Mouse (Mus musculus) forebrain, postnatal 0 days (tissue): ENCODE results near the gene Yipf3. TPM values are rescaled to one million over a fixed set of nuclear protein-coding genes. Genes with fewer than 3 reads are reported as not detected.

Source experiments
- ATAC-seq: fragments of 200-750 bp; cut with Nextera tagmentation; 2 replicates; pipeline ENCODE4 v1.8.0; 2017; ENCODE audit warnings: mild to moderate bottlenecking, moderate library complexity
- DNase-seq: peaks from one replicate; pipeline ENCODE4 v3.0.0-alpha.2; 2015
- H3K27ac ChIP-seq: fragments of 300-500 bp; sonication (generic); 2 replicates; pipeline ENCODE4 v1.5.1; 2014; ENCODE audit warnings: low read depth, mild to moderate bottlenecking, antibody characterized with exemption, low read length, moderate library complexity, mixed read lengths
- H3K27me3 ChIP-seq: fragments of 300-500 bp; sonication (generic); 2 replicates; pipeline ENCODE4 v1.6.1; 2014; ENCODE audit warnings: mild to moderate bottlenecking, low read length, mixed read lengths; ENCODE audit not compliant: insufficient read depth
- H3K36me3 ChIP-seq: fragments of 300-500 bp; sonication (generic); 2 replicates; pipeline ENCODE4 v1.6.1; 2014; ENCODE audit warnings: mild to moderate bottlenecking, moderate library complexity; ENCODE audit not compliant: insufficient read depth
- H3K4me1 ChIP-seq: fragments of 300-500 bp; sonication (generic); 2 replicates; pipeline ENCODE4 v1.6.1; 2014; ENCODE audit warnings: antibody characterized with exemption; ENCODE audit not compliant: insufficient read depth
- H3K4me2 ChIP-seq: fragments of 300-500 bp; sonication (generic); 2 replicates; pipeline ENCODE4 v1.6.1; 2014; ENCODE audit warnings: low read depth, mild to moderate bottlenecking, moderate library complexity
- H3K4me3 ChIP-seq: fragments of 300-500 bp; sonication (generic); 2 replicates; pipeline ENCODE4 v1.5.1; 2014; ENCODE audit warnings: low read depth, low read length, mixed read lengths
- H3K9ac ChIP-seq: fragments of 300-500 bp; sonication (generic); 2 replicates; pipeline ENCODE4 v1.6.1; 2014; ENCODE audit warnings: mild to moderate bottlenecking
- H3K9me3 ChIP-seq: fragments of 300-500 bp; sonication (generic); 2 replicates; pipeline ENCODE4 v1.6.1; 2016; ENCODE audit warnings: low read length
- CTCF ChIP-seq: sonication (generic); IDR thresholded peaks from 2 replicates; pipeline ENCODE4 v1.5.1; 2016; ENCODE audit warnings: antibody characterized with exemption, control low read depth, low read depth
- WGBS: fragments of 180-500 bp; shearing (Covaris S2); extraction: QIAGEN DNeasy Blood & Tissue Kit; methylation state at CpG from one replicate; pipeline ENCODE4 v1.1.7; 2014; 5-methylcytosine and 5-hydroxymethylcytosine counted together
- polyA plus RNA-seq: library from polyadenylated mRNA; unstranded; fragments of >200 nt; fragmentation: Nextera tagmentation; extraction: Ambion mirVana; gene quantifications from 2 replicates; pipeline ENCODE4 v1.2.1, GENCODE M21; 2015
- total RNA-seq: library from RNA; depleted of rRNA; stranded (reverse); fragments of >200 nt; gene quantifications from 2 replicates; pipeline ENCODE4 v1.2.3, GENCODE M21; 2014

Yipf3 gene
- total and polyA plus RNA-seq, 2 experiments from 2014 or later: 16.1 to 74.2 TPM

DNA sequence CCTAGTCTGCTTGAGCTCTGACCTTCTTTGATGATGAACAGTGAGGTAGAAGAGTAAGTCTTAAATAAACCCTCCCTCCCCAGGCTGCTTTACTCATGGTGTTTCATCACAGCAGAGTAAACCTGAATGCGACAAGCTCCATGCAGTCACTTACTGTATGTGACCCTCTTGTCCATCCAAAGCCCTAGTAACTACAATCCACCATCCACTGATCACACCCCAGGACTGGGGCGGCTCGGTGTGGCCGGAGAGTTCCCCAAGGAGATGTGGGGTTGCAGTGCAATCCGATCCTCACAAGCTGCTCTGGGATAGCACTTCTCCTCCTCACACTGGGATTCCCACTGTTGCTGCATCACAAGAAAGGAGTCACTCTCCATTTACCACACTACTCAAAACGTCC is 26.6 kb downstream of the Yipf3 start:
- TF ChIP-seq CTCF: no peak
- Histone ChIP-seq H3K4me1 (no peaks in the 10 kb centered on the region), H3K27me3 (no peaks in the 10 kb centered on the region), H3K4me2 (no peak overlapping the region), H3K36me3 (peaks cover 12% of the 10 kb centered on the region; the same call in 1 of the 2 replicates), H3K4me3 (no peak overlapping the region), H3K9ac (no peak overlapping the region), H3K9me3 (no peaks in the 10 kb centered on the region), H3K27ac (no peak overlapping the region)
- WGBS: 75% methylated on average over 6 of the region's 6 CpGs
- ATAC-seq: no peak
- no peak for DNase-seq

GRCm38 (mm10) chr17:46275034-46275433 is 27.2 kb downstream of the Yipf3 start:
- ATAC-seq (no peak), DNase-seq (no peak)
- Histone ChIP-seq H3K4me2 (no peak overlapping the region), H3K4me1 (no peaks in the 10 kb centered on the region), H3K4me3 (no peak overlapping the region), H3K36me3 (peaks cover 12% of the 10 kb centered on the region; the same call in 1 of the 2 replicates), H3K9me3 (no peaks in the 10 kb centered on the region), H3K27me3 (no peaks in the 10 kb centered on the region), H3K27ac (no peak overlapping the region), H3K9ac (no peak overlapping the region)
- 85% methylated on average over 6 of the region's 6 CpGs for WGBS
- TF ChIP-seq CTCF: no peak

DNA sequence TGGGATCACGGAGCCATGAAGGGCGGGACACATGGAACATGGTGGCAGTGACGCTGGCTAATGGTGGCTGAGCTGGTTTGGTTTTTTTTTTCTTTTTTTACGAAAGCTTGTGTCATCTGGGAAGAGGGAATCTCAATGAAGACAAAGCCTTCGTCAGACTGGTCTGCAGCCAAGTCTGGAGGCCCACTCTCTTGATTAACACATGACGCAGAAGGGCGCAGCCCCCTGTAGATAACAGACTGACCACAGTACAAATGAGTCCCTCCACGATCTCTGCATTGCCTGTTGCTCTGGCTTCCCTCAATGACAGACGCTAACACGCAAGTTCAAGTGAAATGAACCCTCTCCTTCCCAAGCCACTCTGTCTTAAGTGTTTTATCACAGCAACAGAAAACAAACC is 27.6 kb downstream of the Yipf3 start:
- TF ChIP-seq CTCF: no peak
- H3K4me1 ChIP-seq: no peaks in the 10 kb centered on the region

DNA sequence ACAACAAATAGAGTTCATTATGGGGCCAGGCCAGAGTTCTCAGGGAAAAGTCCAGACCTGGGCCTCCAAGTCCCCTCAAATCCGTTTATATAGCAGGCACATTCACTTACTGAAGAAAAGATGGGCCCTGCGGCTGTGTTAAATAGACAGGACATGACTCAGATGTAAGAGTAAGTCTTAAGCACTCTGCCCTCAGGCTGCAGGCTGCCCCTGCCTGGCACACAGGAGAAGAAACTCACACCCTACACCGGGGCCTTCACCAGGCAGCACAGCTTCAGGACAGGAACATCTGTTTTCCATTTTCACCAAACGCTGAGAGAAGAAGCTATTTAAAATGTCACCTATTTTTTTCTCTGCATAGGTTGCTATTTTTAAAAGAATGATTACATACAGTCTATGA is 29.7 kb downstream of the Yipf3 start:
- no peaks in the 10 kb centered on the region for H3K27me3 ChIP-seq
- ATAC-seq (no peak), DNase-seq (no peak)
- H3K9ac ChIP-seq: no peak overlapping the region
- peaks cover 4% of the 10 kb centered on the region; the same call in 1 of the 2 replicates for H3K36me3 ChIP-seq
- H3K4me1 ChIP-seq: peaks cover 6% of the 10 kb centered on the region
- H3K9me3 ChIP-seq: no peaks in the 10 kb centered on the region
- WGBS: 85% methylated on average over 4 of the region's 4 CpGs
- no peak overlapping the region for H3K4me2 ChIP-seq
- no peak overlapping the region for H3K27ac ChIP-seq
- TF ChIP-seq CTCF: no peak
- no peak overlapping the region for H3K4me3 ChIP-seq

More for the DNA sequence above, 27.6 kb downstream of the Yipf3 start:
- Histone ChIP-seq H3K9me3 (no peaks in the 10 kb centered on the region), H3K27ac (no peak overlapping the region), H3K4me2 (no peak overlapping the region), H3K9ac (no peak overlapping the region), H3K4me3 (no peak overlapping the region), H3K36me3 (peaks cover 12% of the 10 kb centered on the region; the same call in 1 of the 2 replicates), H3K27me3 (no peaks in the 10 kb centered on the region)
- ATAC-seq: no peak
- DNase-seq: no peak
- 93% methylated on average over 10 of the region's 10 CpGs for WGBS

DNA sequence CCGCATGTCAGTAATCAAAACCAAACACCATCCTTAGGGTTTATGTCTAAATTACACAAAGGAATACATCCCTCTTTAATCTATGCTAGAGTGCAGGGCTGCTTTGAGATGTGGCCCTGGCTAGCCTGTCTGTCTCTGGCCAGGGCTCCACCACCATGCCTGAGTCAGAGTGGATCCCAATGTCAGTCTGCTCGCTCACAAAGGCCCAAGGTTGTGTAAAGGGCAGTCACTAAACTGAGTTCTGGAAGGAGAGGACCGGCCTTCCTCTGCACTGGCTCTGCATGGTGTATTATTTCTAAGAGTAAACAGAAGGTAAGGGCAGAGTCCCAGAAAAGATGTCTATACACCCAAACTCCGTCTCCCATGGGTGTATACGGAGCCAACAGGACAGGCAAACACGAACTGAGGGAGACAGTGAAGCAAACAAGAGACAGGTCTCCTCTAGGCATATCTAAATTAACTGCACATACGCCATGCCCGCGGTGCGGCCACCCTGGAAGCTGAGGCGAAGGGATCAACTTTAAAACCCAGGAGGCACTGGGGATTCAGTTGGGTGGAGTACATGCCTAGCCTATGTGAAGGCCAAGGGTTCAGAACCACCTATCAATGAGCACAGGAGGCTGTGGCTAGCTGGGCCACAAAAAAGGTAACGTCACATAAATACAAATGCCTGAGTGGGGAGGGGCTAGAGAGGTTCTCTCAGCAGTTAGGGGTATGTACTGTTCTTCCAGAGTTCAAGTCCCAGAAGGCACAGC is 30.3 kb downstream of the Yipf3 start:
- Histone ChIP-seq H3K4me1 (peaks cover 6% of the 10 kb centered on the region), H3K27ac (no peak overlapping the region), H3K4me2 (no peak overlapping the region), H3K4me3 (no peak overlapping the region), H3K9ac (no peak overlapping the region), H3K36me3 (peaks cover 4% of the 10 kb centered on the region; the same call in 1 of the 2 replicates), H3K27me3 (no peaks in the 10 kb centered on the region), H3K9me3 (no peaks in the 10 kb centered on the region)
- 90% methylated on average over 12 of the region's 12 CpGs for WGBS
- no peak for TF ChIP-seq CTCF
- ATAC-seq: no peak
- DNase-seq: no peak

DNA sequence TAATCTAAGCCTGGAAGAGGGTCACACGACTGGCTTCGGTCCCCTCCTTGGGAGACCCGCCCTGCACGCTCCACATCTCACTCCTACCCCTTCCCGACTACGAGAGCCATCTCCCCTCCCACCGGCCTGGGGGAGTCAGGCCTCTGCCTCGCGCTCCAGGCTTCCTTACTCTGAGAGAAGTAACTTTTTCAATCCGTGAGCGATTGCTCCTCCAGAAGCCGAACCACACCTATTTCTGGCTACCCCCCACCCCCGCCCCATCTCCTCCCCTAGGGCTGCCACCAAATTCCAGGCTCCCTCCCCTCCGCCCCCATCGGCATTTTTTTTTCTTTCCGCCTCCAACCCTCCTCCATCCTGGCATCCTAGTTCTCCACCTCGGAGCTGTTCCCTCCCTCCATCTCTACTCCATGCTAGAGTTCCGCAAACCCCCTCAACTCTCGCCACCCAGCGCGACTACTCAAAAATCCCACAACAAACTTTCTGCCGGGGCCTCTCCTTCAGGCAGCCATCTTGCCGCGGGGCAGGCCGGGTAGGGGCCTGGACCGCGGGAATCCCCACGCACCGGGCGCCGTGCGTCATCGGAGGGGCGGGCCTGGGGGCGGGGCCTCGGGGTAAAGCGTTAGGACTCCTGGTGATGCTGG is 34.7 kb downstream of the Yipf3 start, which contains the start of gene Tjap1:
Gene Tjap1 (minus strand): TSS at position 544 of the 641 bp plus-strand sequence.
- peak within 1 kb of the TSS; percentile 59 for H3K27ac ChIP-seq
- no peak for TF ChIP-seq CTCF
- no peaks in the 10 kb centered on the region for H3K9me3 ChIP-seq
- ATAC-seq (peak; percentile 100), DNase-seq (peak; percentile 92)
- peak within 1 kb of the TSS; percentile 61 for H3K4me3 ChIP-seq
- H3K36me3 ChIP-seq: peaks cover 4% of the 10 kb centered on the region; the same call in 1 of the 2 replicates
- no peaks in the 10 kb centered on the region for H3K27me3 ChIP-seq
- 2% methylated on average over 37 of the region's 37 CpGs for WGBS
- H3K4me2 ChIP-seq: peak within 1 kb of the TSS; percentile 94
- H3K4me1 ChIP-seq: peaks cover 6% of the 10 kb centered on the region
- H3K9ac ChIP-seq: peak within 1 kb of the TSS; percentile 58

DNA sequence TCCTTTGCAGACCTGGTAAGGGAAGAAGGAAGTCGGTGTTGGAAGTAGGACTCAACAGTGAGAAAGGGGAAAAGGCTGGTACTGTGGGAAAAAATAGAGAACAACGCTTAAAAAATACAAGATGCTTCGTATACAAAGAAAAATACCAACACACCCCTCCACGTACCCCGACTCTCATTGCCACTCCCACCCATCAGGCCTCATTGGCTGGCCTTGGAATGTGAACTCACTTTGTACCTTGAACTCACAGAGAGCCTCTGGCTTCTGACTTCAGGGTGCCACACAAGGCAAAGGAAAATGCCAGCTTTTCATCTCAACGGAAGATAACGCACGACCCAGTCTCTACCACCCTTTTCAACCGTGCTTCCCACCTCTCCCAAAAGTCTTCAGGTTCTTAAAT is 35.3 kb downstream of the Yipf3 start:
- Histone ChIP-seq H3K36me3 (peaks cover 4% of the 10 kb centered on the region; the same call in 1 of the 2 replicates), H3K4me2 (peak overlapping the region; percentile 94), H3K27ac (no peak overlapping the region), H3K9me3 (no peaks in the 10 kb centered on the region), H3K9ac (peak overlapping the region; percentile 58; the same call in 1 of the 2 replicates), H3K4me3 (peak overlapping the region; percentile 61), H3K4me1 (peaks cover 6% of the 10 kb centered on the region), H3K27me3 (no peaks in the 10 kb centered on the region)
- WGBS: 26% methylated on average over 9 of the region's 9 CpGs
- ATAC-seq (peak; percentile 25), DNase-seq (no peak)
- TF ChIP-seq CTCF: no peak
